Mouse (Mus musculus): ENCODE results near the gene Eml4. TPM values are rescaled to one million over a fixed set of nuclear protein-coding genes. Genes with fewer than 3 reads are reported as not detected.
A peak's percentile ranks its signal among the peaks of the same experiment; 100 is the strongest.

The Eml4 gene
- polyA plus RNA-seq, 1 experiment from 2014 or later = 4.7 TPM

DNA sequence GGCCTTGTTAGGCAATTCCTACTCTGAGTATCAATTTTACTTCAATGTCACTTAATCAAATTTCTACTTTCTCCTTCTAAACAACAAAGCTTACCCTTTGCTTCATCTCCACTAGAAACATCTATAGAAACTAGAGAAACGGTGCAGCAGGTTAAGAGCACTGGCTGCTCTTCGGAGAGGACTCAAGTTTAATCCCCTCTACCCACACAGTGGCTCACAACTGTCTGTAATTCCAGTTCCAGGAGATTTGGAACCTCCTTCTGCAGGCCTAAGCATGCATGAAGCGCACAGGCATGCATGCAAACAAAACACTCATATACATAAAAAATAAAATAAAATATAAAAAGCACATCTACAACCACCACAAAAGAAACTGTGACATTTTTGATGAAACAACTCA is 161.4 kb downstream of the Eml4 start:
- H3K36me3 ChIP-seq (replicated peaks; ENCODE audit: insufficient read depth, low read length) = no peaks in the 10 kb centered on the region
- no peak overlapping the region for H3K4me3 ChIP-seq (ENCODE audit: low read depth, low read length)
- no peaks in the 10 kb centered on the region for H3K27me3 ChIP-seq (ENCODE audit: insufficient read depth, low read length)
- TF ChIP-seq EP300 (IDR thresholded peaks at IDR 0.05; ENCODE audit: low read depth) (no peak), CTCF (IDR thresholded peaks at IDR 0.05; ENCODE audit: low read depth) (no peak)
- H3K4me1 ChIP-seq (ENCODE audit: insufficient read depth) = peaks cover 20% of the 10 kb centered on the region
- H3K4me2 ChIP-seq (ENCODE audit: low read depth, low read length) = peak overlapping the region; percentile 92
- no peaks in the 10 kb centered on the region for H3K9me3 ChIP-seq (ENCODE audit: low read length)
- WGBS (ENCODE audit: insufficient replicate concordance) = 83% methylated on average over 3 of the region's 3 CpGs
- ATAC-seq (no peak), DNase-seq (no peak)
- H3K9ac ChIP-seq (replicated peaks) = no peak overlapping the region
- H3K27ac ChIP-seq (ENCODE audit: low read depth) = no peak overlapping the region

DNA sequence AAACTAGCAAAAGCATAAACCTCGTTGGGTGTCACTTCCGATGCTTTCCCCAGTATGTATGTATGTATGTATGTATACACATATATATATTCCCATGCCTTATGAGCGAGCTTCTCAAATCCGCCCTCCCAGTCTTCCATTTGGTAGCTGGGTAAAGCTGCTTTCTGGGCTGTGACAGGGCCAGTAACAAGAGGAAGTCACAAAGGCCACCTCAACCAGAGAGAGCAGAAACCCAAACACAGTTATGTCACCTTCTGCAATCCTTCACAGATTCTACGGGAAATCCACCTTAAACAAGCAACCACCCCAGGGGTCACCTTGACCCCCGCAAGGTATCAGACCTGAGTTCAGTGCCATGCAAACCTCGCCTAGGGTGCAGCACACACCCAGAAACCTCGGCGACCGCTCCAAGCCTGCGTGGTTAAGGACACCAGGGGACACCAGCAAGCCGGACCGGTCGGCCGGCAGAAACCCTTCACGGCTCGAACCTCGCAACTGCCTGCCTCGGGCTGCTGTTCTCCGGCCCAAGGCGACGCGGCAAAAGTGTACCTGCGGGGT is 163.0 kb downstream of the Eml4 start:
- Histone ChIP-seq H3K4me2 (ENCODE audit: low read depth, low read length) (peak overlapping the region; percentile 92), H3K27me3 (ENCODE audit: insufficient read depth, low read length) (no peaks in the 10 kb centered on the region), H3K27ac (ENCODE audit: low read depth) (peak overlapping the region; percentile 95), H3K4me1 (ENCODE audit: insufficient read depth) (peaks cover 20% of the 10 kb centered on the region), H3K4me3 (ENCODE audit: low read depth, low read length) (peak overlapping the region; percentile 93), H3K36me3 (replicated peaks; ENCODE audit: insufficient read depth, low read length) (no peaks in the 10 kb centered on the region), H3K9me3 (ENCODE audit: low read length) (no peaks in the 10 kb centered on the region), H3K9ac (replicated peaks) (peak overlapping the region; percentile 99)
- TF ChIP-seq CTCF (IDR thresholded peaks at IDR 0.05; ENCODE audit: low read depth) (peak; percentile 23; the same call in 1 of the 2 replicates), EP300 (IDR thresholded peaks at IDR 0.05; ENCODE audit: low read depth) (no peak)
- DNase-seq (no peak), ATAC-seq (peak; percentile 71)
- whole genome bisulfite sequencing (ENCODE audit: insufficient replicate concordance) = under 1% methylated on average over 24 of the region's 24 CpGs

DNA sequence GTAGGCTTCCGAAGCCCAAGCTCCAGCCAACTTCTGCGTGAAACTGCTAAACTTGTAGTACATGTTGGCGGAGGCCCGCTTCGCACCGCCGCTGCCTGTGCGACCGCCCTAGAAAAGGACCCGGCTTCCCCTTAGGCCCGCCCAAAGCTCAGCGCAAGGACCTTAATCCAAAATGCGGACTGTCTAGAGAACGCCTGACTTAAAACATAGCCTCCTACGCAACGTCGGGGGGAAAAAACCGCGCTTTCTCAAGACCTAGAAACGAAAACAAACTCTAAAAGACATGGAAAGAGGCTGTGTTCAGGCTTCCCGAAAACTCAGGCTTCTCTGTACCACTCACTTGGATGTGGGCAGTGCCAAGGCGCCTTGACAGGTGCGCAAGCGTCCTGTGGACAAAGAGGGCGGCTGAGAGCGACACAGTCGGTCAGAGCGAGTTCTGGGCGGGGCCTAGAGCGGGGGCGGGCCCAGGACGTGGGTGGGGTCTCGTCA is 163.5 kb downstream of the Eml4 start:
- Histone ChIP-seq H3K9ac (replicated peaks) (peak overlapping the region; percentile 99), H3K27ac (ENCODE audit: low read depth) (peak overlapping the region; percentile 95), H3K4me3 (ENCODE audit: low read depth, low read length) (peak overlapping the region; percentile 93), H3K9me3 (ENCODE audit: low read length) (no peaks in the 10 kb centered on the region), H3K4me1 (ENCODE audit: insufficient read depth) (peaks cover 20% of the 10 kb centered on the region), H3K4me2 (ENCODE audit: low read depth, low read length) (peak overlapping the region; percentile 92), H3K36me3 (replicated peaks; ENCODE audit: insufficient read depth, low read length) (no peaks in the 10 kb centered on the region), H3K27me3 (ENCODE audit: insufficient read depth, low read length) (no peaks in the 10 kb centered on the region)
- ATAC-seq (peak; percentile 99), DNase-seq (peak; percentile 95)
- TF ChIP-seq EP300 (IDR thresholded peaks at IDR 0.05; ENCODE audit: low read depth) (peak; percentile 90), CTCF (IDR thresholded peaks at IDR 0.05; ENCODE audit: low read depth) (no peak)
- WGBS (ENCODE audit: insufficient replicate concordance) = under 1% methylated on average over 33 of the region's 33 CpGs

DNA sequence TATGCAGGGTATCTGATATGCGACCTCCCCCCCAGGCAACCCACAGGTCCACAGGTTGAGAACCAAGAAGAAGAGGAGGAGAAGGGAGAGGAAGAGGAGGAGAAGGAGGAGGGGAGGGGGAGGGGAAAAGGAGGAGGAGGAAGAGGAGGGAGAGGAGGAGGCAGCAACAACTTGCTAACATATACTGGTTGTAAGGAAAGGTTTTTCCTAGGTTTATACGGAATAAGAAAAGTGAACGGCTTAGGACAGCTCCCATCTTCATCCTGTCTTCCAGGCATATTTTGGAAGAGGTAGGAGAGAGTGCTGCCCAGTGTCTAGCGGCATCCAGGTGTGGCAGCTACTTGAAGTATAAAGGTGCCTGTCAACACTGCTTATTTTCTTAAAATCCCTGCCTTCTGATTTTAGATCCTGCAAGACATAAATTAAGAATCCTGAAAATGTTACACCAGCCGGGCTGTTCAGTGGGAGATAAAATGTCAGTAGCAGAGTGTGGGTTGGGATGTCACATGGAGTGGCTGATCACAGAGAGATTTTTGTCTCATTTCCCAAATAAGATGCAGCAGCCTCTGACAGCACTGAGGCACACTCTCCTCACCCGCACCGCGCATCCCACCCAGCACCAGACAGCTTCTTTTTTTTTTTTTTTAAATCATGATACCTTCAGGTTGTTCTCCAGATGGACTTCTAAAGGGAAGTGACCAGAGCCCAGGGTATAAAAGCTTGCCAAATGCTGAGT is 166.7 kb downstream of the Eml4 start, which contains the start of gene Cox7a2l:
Cox7a2l (minus strand) TSS at position 51 of the 736 bp plus-strand sequence.
- no peaks in the 10 kb centered on the region for H3K27me3 ChIP-seq (ENCODE audit: insufficient read depth, low read length)
- no peak within 1 kb of the TSS for H3K27ac ChIP-seq (ENCODE audit: low read depth)
- DNase-seq = no peak
- 87% methylated on average over 8 of the region's 8 CpGs for WGBS (ENCODE audit: insufficient replicate concordance)
- H3K9ac ChIP-seq (replicated peaks) = no peak within 1 kb of the TSS
- ATAC-seq = no peak
- TF ChIP-seq EP300 (IDR thresholded peaks at IDR 0.05; ENCODE audit: low read depth) (no peak), CTCF (IDR thresholded peaks at IDR 0.05; ENCODE audit: low read depth) (no peak)
- no peaks in the 10 kb centered on the region for H3K36me3 ChIP-seq (replicated peaks; ENCODE audit: insufficient read depth, low read length)
- H3K4me1 ChIP-seq (ENCODE audit: insufficient read depth) = peaks cover 16% of the 10 kb centered on the region
- H3K4me2 ChIP-seq (ENCODE audit: low read depth, low read length) = no peak within 1 kb of the TSS
- H3K4me3 ChIP-seq (ENCODE audit: low read depth, low read length) = no peak within 1 kb of the TSS
- no peaks in the 10 kb centered on the region for H3K9me3 ChIP-seq (ENCODE audit: low read length)

DNA sequence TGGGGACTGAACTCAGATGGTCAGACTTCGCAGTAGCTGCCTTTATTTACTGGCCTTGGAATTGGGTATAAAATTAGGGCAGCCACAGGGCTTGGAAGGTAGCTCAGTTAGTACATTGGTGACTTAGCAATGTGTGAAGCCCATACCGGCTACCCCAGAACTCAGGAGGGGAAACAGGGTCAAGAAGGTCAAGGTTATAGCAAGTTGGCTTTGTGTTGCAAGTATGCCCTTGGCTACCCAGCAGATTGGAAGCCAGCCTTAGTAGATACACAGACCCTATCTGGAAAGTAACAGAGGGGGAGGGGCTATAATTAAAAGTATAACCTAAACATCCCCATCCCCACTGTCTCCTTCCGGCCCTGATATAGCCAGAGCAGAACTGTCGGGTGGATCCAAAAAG is 171.2 kb downstream of the Eml4 start:
- TF ChIP-seq CTCF (IDR thresholded peaks at IDR 0.05; ENCODE audit: low read depth) (no peak), EP300 (IDR thresholded peaks at IDR 0.05; ENCODE audit: low read depth) (no peak)
- Histone ChIP-seq H3K27me3 (ENCODE audit: insufficient read depth, low read length) (no peaks in the 10 kb centered on the region), H3K4me2 (ENCODE audit: low read depth, low read length) (no peak overlapping the region), H3K9me3 (ENCODE audit: low read length) (no peaks in the 10 kb centered on the region), H3K9ac (replicated peaks) (no peak overlapping the region), H3K4me1 (ENCODE audit: insufficient read depth) (peaks cover 18% of the 10 kb centered on the region), H3K4me3 (ENCODE audit: low read depth, low read length) (no peak overlapping the region), H3K27ac (ENCODE audit: low read depth) (no peak overlapping the region), H3K36me3 (replicated peaks; ENCODE audit: insufficient read depth, low read length) (no peaks in the 10 kb centered on the region)
- ATAC-seq (no peak), DNase-seq (no peak)
- WGBS (ENCODE audit: insufficient replicate concordance) = 72% methylated on average over 4 of the region's 4 CpGs

DNA sequence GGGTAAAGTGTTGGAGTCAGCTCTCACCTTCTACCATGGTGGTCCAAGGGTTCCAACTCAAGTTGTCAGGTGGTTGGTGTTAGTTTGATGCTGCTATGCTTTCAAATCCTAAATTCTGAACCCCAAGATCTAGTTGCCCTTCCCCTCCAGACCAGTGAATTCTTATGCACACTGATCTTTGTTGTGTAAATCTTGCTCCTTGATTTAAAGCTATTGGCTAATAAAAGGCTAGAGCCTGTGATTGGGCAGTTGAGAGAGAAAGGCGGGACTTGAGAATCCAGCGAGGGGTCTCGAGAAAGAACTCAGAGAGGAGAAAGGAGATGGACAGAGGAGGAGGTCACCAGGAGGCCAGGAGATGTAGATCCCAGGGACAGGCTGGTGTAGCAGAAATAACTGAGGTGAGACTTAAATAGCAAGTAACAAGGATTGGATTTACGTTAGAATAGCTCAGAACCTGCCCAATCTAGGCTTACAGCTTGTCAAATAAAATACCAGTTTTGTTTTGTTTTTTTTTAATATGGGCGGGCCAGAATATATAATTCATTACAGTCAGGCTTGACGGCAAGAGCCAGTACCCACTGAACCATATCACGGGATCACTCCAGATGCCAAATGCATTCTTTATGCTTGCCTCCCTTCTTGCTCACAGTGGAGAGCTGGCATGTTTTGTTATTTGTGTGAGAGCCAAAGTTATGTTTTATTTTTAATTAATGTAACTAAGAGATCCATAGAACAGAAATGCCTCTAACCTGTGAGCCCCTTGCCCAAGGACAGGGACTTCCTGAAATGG is 172.1 kb downstream of the Eml4 start:
- TF ChIP-seq CTCF (IDR thresholded peaks at IDR 0.05; ENCODE audit: low read depth) = no peak
- TF ChIP-seq EP300 (IDR thresholded peaks at IDR 0.05; ENCODE audit: low read depth) = no peak
- no peak overlapping the region for H3K4me3 ChIP-seq (ENCODE audit: low read depth, low read length)
- no peak overlapping the region for H3K9ac ChIP-seq (replicated peaks)
- peaks cover 27% of the 10 kb centered on the region for H3K4me1 ChIP-seq (ENCODE audit: insufficient read depth)
- no peaks in the 10 kb centered on the region for H3K9me3 ChIP-seq (ENCODE audit: low read length)
- H3K4me2 ChIP-seq (ENCODE audit: low read depth, low read length) = no peak overlapping the region
- H3K27ac ChIP-seq (ENCODE audit: low read depth) = no peak overlapping the region
- ATAC-seq = no peak
- H3K36me3 ChIP-seq (replicated peaks; ENCODE audit: insufficient read depth, low read length) = no peaks in the 10 kb centered on the region
- no peaks in the 10 kb centered on the region for H3K27me3 ChIP-seq (ENCODE audit: insufficient read depth, low read length)
- WGBS (ENCODE audit: insufficient replicate concordance) = 61% methylated on average over 7 of the region's 7 CpGs
- no peak for DNase-seq
